8 mouse cellular contexts compared by ENCODE assay signal in genomic region chr11:72024193-72024781, GRCm38 (mm10). TPM values are rescaled to one million over a fixed set of nuclear protein-coding genes. Genes with fewer than 3 reads are reported as not detected.
DNase-seq lines count a peak whose midpoint lies in the region; ATAC-seq and TF ChIP-seq lines count a peak whose summit lies in the region.

No protein-coding gene starts in this region.

- H3K4me3 ChIP-seq in C2C12 (ENCODE audit: insufficient read depth, poor library complexity, severe bottlenecking), result no peak overlapping the region
- H3K4me3 ChIP-seq in kidney, adult 2 months (ENCODE audit: insufficient read depth, low read depth, low read length), result no peak overlapping the region
- no peak overlapping the region for H3K4me3 ChIP-seq in liver, embryonic 12.5 days
- no peak overlapping the region for H3K4me3 ChIP-seq in neural tube, embryonic 11.5 days (ENCODE audit: low read depth, low read length)

- no peak overlapping the region for H3ac ChIP-seq in C2C12 (ENCODE audit: control insufficient read depth, insufficient read length, low read depth)

- H3K79me2 ChIP-seq in C2C12 (ENCODE audit: control insufficient read depth, insufficient read depth), result no peaks in the 10 kb centered on the region

- H3K27ac ChIP-seq in kidney, adult 2 months (ENCODE audit: insufficient read depth, low read depth, low read length), result no peak overlapping the region
- H3K27ac ChIP-seq in liver, embryonic 12.5 days, result no peak overlapping the region
- H3K27ac ChIP-seq in neural tube, embryonic 11.5 days (ENCODE audit: low read depth, low read length), result no peak overlapping the region

- 7% methylated on average over 5 of the region's 5 CpGs for WGBS in kidney, adult 2 months
- WGBS in liver, embryonic 12.5 days (ENCODE audit: insufficient replicate concordance), result 32% methylated on average over 5 of the region's 5 CpGs
- 31% methylated on average over 5 of the region's 5 CpGs for WGBS in neural tube, embryonic 11.5 days

- no peak overlapping the region for H3K4me2 ChIP-seq in liver, embryonic 12.5 days
- no peak overlapping the region for H3K4me2 ChIP-seq in neural tube, embryonic 11.5 days (ENCODE audit: low read depth)

- H3K36me3 ChIP-seq in C2C12 (ENCODE audit: control insufficient read depth, insufficient read depth), result no peaks in the 10 kb centered on the region
- H3K36me3 ChIP-seq in kidney, adult 2 months (ENCODE audit: control insufficient read depth, insufficient read depth, low read length), result no peaks in the 10 kb centered on the region
- no peaks in the 10 kb centered on the region for H3K36me3 ChIP-seq in liver, embryonic 12.5 days
- H3K36me3 ChIP-seq in neural tube, embryonic 11.5 days (ENCODE audit: control insufficient read depth, insufficient read depth, low read length), result no peaks in the 10 kb centered on the region

- peak; percentile 19; the same call in 1 of the 2 replicates for ATAC-seq in liver, embryonic 12.5 days
- ATAC-seq in neural tube, embryonic 11.5 days (ENCODE audit: insufficient read depth, low FRiP score, low TSS enrichment), result no peak

- no peak for TF ChIP-seq POLR2A in kidney, adult 2 months (IDR thresholded peaks at IDR 0.05; ENCODE audit: low read depth, low read length)

- no peaks in the 10 kb centered on the region for H3K79me3 ChIP-seq in C2C12 (ENCODE audit: low read depth)

- H3K9ac ChIP-seq in liver, embryonic 12.5 days, result no peak overlapping the region
- H3K9ac ChIP-seq in neural tube, embryonic 11.5 days (ENCODE audit: low read length), result no peak overlapping the region

- DNase-seq in Muller cell, postnatal 12 days (ENCODE audit: inconsistent ontology term), result peak; percentile 65
- peak; percentile 81 for DNase-seq in cerebellum, adult 8-10 months
- DNase-seq in frontal cortex, postnatal 36 days (ENCODE audit: low spot score in 2 of 2), result peak; percentile 57 to 71
- DNase-seq in kidney, adult 2 months, result peak; percentile 80
- DNase-seq in neural tube, embryonic 11.5 days (ENCODE audit: low spot score), result peak; percentile 69
- peak; percentile 68 for DNase-seq in thymus, postnatal 14 days

- H3K27me3 ChIP-seq in C2C12 (ENCODE audit: control insufficient read depth, insufficient read depth, insufficient read length), result peaks cover 11% of the 10 kb centered on the region
- H3K27me3 ChIP-seq in kidney, adult 2 months (replicated peaks; ENCODE audit: control insufficient read depth, insufficient read depth, low read length), result no peaks in the 10 kb centered on the region
- peaks cover 9% of the 10 kb centered on the region for H3K27me3 ChIP-seq in liver, embryonic 12.5 days (replicated peaks)
- H3K27me3 ChIP-seq in neural tube, embryonic 11.5 days (ENCODE audit: control insufficient read depth, insufficient read depth, low read length), result no peaks in the 10 kb centered on the region

- no peaks in the 10 kb centered on the region for H3K9me3 ChIP-seq in liver, embryonic 12.5 days (replicated peaks)
- no peaks in the 10 kb centered on the region for H3K9me3 ChIP-seq in neural tube, embryonic 11.5 days (ENCODE audit: control insufficient read depth, low read length)

- no peaks in the 10 kb centered on the region for H3K4me1 ChIP-seq in kidney, adult 2 months (ENCODE audit: control insufficient read depth, insufficient read depth, low read length)
- H3K4me1 ChIP-seq in liver, embryonic 12.5 days, result peaks cover 16% of the 10 kb centered on the region; the same call in 1 of the 2 replicates
- H3K4me1 ChIP-seq in neural tube, embryonic 11.5 days (ENCODE audit: control insufficient read depth, insufficient read depth, low read length), result no peaks in the 10 kb centered on the region

- TF ChIP-seq CTCF in C2C12 (IDR thresholded peaks at IDR 0.05; ENCODE audit: control insufficient read depth, insufficient read depth, insufficient read length), result peak; percentile 68
- peak; percentile 83 for TF ChIP-seq CTCF in kidney, adult 2 months (conservative IDR thresholded peaks at IDR 0.05; ENCODE audit: insufficient read depth, insufficient read length, low read depth, low read length)

TF ChIP-seq in C2C12, 6 proteins besides CTCF, POLR2A, EP300 and RAD21:
- no peak for TF ChIP-seq MYOG (IDR thresholded peaks at IDR 0.05; ENCODE audit: control insufficient read depth, extremely low read depth, insufficient read length)
- no peak for TF ChIP-seq USF1 (IDR thresholded peaks at IDR 0.05; ENCODE audit: low read depth)
- TF ChIP-seq CEBPB (IDR thresholded peaks at IDR 0.05; ENCODE audit: low read depth), result no peak
- no peak for TF ChIP-seq MAX (IDR thresholded peaks at IDR 0.05)
- no peak for TF ChIP-seq FOSL1 (IDR thresholded peaks at IDR 0.05; ENCODE audit: insufficient read depth, low read length, poor library complexity, severe bottlenecking)
- no peak for TF ChIP-seq MYOD1 (IDR thresholded peaks at IDR 0.05; ENCODE audit: control insufficient read depth, insufficient read length, low read depth)

RNA-seq across cellular contexts. Expression of gene Aipl1, which starts 13.0 kb away (rescaled TPM):
- polyA plus RNA-seq in C2C12 (2012; fragmentation: generic; extraction: Trizol), result 0.21 TPM
- polyA plus RNA-seq in kidney, adult 2 months (2012; rRNA removed), result not detected in 2 replicates
- 0.13 and 0.19 TPM in 2 replicates for polyA plus RNA-seq in liver, embryonic 12.5 days (2016; fragmentation: Nextera tagmentation; extraction: Ambion mirVana)
- 0.09 and 0.23 TPM in 2 replicates for polyA plus RNA-seq in neural tube, embryonic 11.5 days (2014; fragmentation: Nextera tagmentation; extraction: Ambion mirVana)

RNA-seq across cellular contexts. Expression of gene Pimreg, which starts 17.5 kb away (rescaled TPM):
- polyA plus RNA-seq in C2C12 (2012; fragmentation: generic; extraction: Trizol), result 156 TPM
- 0.39 and 0.55 TPM in 2 replicates for polyA plus RNA-seq in kidney, adult 2 months (2012; rRNA removed)
- polyA plus RNA-seq in liver, embryonic 12.5 days (2016; fragmentation: Nextera tagmentation; extraction: Ambion mirVana), result 43.2 and 44.2 TPM in 2 replicates
- 158 and 169 TPM in 2 replicates for polyA plus RNA-seq in neural tube, embryonic 11.5 days (2014; fragmentation: Nextera tagmentation; extraction: Ambion mirVana)

Comparison
In these comparisons a context has a peak if more than half of its experiments do, and no peak if none do; other contexts are left out.
1. RNA of gene Pimreg, which starts 17.5 kb away (polyA plus RNA-seq): 158 to 169 TPM in neural tube, embryonic 11.5 days, 156 TPM in C2C12 (single experiment) and 43.2 to 44.2 TPM in liver, embryonic 12.5 days; 0.39 to 0.55 TPM in kidney, adult 2 months; every median in the first group is over 10 times any median in the second.
2. Peak in every context shown above with its lines, with median percentiles within 50 percentile points of each other: DNase-seq.